Mouse (Mus musculus) stomach, postnatal 0 days (tissue): ENCODE data around the gene Pdcd6. TPM values are rescaled to one million over a fixed set of nuclear protein-coding genes. Genes with fewer than 3 reads are reported as not detected.
A peak's percentile ranks its signal among the peaks of the same experiment; 100 is the strongest.

Experiments used
- ATAC-seq: fragments of 200-750 bp; cut with Nextera tagmentation; 2 replicates; pipeline ENCODE4 v1.8.0; 2017; ENCODE audit not compliant: low FRiP score, low TSS enrichment
- DNase-seq: peaks from one replicate; pipeline ENCODE4 v3.0.0-alpha.2; 2016; ENCODE audit warnings: low spot score
- H3K27ac ChIP-seq: fragments of 300-500 bp; sonication (generic); replicated peaks from 2 replicates; pipeline ENCODE4 v1.5.1; 2014; ENCODE audit warnings: mild to moderate bottlenecking, control low read depth
- H3K27me3 ChIP-seq: fragments of 300-500 bp; sonication (generic); 2 replicates; pipeline ENCODE4 v1.6.1; 2014; ENCODE audit warnings: low read length; ENCODE audit not compliant: control insufficient read depth, insufficient read depth
- H3K36me3 ChIP-seq: fragments of 300-500 bp; sonication (generic); 2 replicates; pipeline ENCODE4 v1.6.1; 2014; ENCODE audit warnings: low read length, mixed read lengths; ENCODE audit not compliant: control insufficient read depth, insufficient read depth
- H3K4me1 ChIP-seq: fragments of 300-500 bp; sonication (generic); replicated peaks from 2 replicates; pipeline ENCODE4 v1.6.1; 2014; ENCODE audit warnings: antibody characterized with exemption; ENCODE audit not compliant: control insufficient read depth, insufficient read depth
- H3K4me2 ChIP-seq: fragments of 300-500 bp; sonication (generic); replicated peaks from 2 replicates; pipeline ENCODE4 v1.6.1; 2014; ENCODE audit warnings: low read depth, mild to moderate bottlenecking, control low read depth, moderate library complexity
- H3K4me3 ChIP-seq: fragments of 300-500 bp; sonication (generic); 2 replicates; pipeline ENCODE4 v1.5.1; 2014; ENCODE audit warnings: low read depth, low read length, control low read depth
- H3K9ac ChIP-seq: fragments of 300-500 bp; sonication (generic); 2 replicates; pipeline ENCODE4 v1.6.1; 2014; ENCODE audit warnings: mild to moderate bottlenecking, low read length, control low read depth, mixed read lengths
- H3K9me3 ChIP-seq: fragments of 300-500 bp; sonication (generic); 2 replicates; pipeline ENCODE4 v1.6.1; 2016; ENCODE audit warnings: low read length; ENCODE audit not compliant: control insufficient read depth
- CTCF ChIP-seq: IDR thresholded peaks from 2 replicates; pipeline ENCODE4 v1.5.1; 2016; ENCODE audit warnings: antibody characterized with exemption, low read depth, mild to moderate bottlenecking, moderate library complexity
- EP300 ChIP-seq: optimal IDR thresholded peaks from 2 replicates; pipeline ENCODE3; 2016; ENCODE audit warnings: antibody characterized with exemption
- whole genome bisulfite sequencing: fragments of 180-500 bp; shearing (Covaris S2); extraction: QIAGEN DNeasy Blood & Tissue Kit; methylation state at CpG from one replicate; pipeline ENCODE4 v1.1.7; 2014; 5-methylcytosine and 5-hydroxymethylcytosine counted together
- polyA plus RNA-seq: library from polyadenylated mRNA; unstranded; fragments of >200 nt; fragmentation: Nextera tagmentation; extraction: Ambion mirVana; gene quantifications from 2 replicates; pipeline ENCODE4 v1.2.1, GENCODE M21; 2015

Pdcd6 gene
- polyA plus RNA-seq, 1 experiment from 2014 or later, result 138 TPM

GRCm38 (mm10) chr13:74305780-74306179 is 11.6 kb downstream of the Pdcd6 start:
- no peaks in the 10 kb centered on the region for H3K9me3 ChIP-seq
- no peak overlapping the region for H3K27ac ChIP-seq
- TF ChIP-seq CTCF (no peak), EP300 (no peak)
- H3K9ac ChIP-seq, result no peak overlapping the region
- H3K4me1 ChIP-seq, result no peaks in the 10 kb centered on the region
- no peak overlapping the region for H3K4me3 ChIP-seq
- WGBS, result 96% methylated on average over 1 of the region's 1 CpGs
- DNase-seq (no peak), ATAC-seq (no peak)
- H3K27me3 ChIP-seq, result no peaks in the 10 kb centered on the region
- peaks cover 31% of the 10 kb centered on the region for H3K36me3 ChIP-seq
- no peak overlapping the region for H3K4me2 ChIP-seq

GRCm38 (mm10) chr13:74305380-74305779 is 12.0 kb downstream of the Pdcd6 start:
- WGBS, result 91% methylated on average over 6 of the region's 6 CpGs
- H3K9me3 ChIP-seq, result no peaks in the 10 kb centered on the region
- no peak overlapping the region for H3K4me2 ChIP-seq
- ATAC-seq (no peak), DNase-seq (no peak)
- no peak for TF ChIP-seq CTCF
- TF ChIP-seq EP300, result no peak
- H3K4me1 ChIP-seq, result no peaks in the 10 kb centered on the region
- no peaks in the 10 kb centered on the region for H3K27me3 ChIP-seq
- H3K36me3 ChIP-seq, result peaks cover 29% of the 10 kb centered on the region
- H3K4me3 ChIP-seq, result no peak overlapping the region
- H3K9ac ChIP-seq, result no peak overlapping the region
- no peak overlapping the region for H3K27ac ChIP-seq

DNA sequence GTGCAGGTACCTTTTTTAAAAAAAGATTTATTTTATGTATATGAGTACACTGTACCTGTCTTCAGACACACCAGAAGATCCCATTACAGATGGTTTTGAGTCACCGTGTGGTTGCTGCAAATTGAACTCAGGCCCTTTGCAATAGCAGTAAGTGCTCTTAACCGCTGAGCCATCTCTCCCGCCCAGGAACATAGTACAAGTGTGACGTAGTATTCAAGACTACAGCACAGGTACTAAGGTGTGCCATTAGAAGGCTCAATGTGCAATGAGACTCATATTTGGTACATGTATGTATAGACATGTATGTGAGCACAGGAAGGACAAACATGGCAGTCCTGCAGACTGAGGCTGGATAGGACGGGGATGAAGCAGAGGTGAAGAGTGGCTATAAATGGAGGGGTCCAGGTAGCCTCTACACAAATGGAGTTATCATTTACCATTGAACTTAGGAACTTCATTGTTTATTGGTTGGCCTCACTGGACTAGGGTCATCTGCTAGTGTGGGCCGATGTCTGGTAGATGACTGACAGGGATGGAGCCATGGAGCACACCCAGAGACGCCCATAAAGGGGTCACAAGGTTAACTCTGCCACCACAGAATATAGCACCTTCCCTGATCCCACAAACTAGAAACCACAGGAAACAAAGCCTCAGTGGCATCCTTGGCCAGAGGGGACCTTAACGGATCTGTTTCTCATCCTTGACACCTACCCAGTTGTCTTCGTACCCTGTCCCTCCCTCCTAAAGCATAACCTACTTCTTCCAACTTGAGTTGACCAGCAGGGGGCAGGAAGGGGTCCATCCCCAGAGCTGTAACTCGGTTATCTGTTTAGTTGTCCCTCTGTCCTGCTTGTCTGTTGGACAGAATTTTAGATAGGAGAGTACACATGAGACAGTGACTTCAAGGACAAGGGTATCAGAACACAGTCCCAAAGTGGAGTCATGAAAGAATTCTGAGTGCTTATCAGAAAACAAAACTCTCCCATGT is 15.0 kb downstream of the Pdcd6 start:
- peak; percentile 35; the same call in 1 of the 2 replicates for ATAC-seq
- H3K4me2 ChIP-seq, result no peak overlapping the region
- DNase-seq, result no peak
- peaks cover 19% of the 10 kb centered on the region for H3K36me3 ChIP-seq
- H3K9ac ChIP-seq, result no peak overlapping the region
- TF ChIP-seq CTCF (peak; percentile 55), EP300 (no peak)
- H3K27ac ChIP-seq, result no peak overlapping the region
- no peaks in the 10 kb centered on the region for H3K4me1 ChIP-seq
- WGBS, result 81% methylated on average over 10 of the region's 10 CpGs
- H3K4me3 ChIP-seq, result no peak overlapping the region
- no peaks in the 10 kb centered on the region for H3K9me3 ChIP-seq
- no peaks in the 10 kb centered on the region for H3K27me3 ChIP-seq

GRCm38 (mm10) chr13:74301607-74301984 is 15.8 kb downstream of the Pdcd6 start:
- DNase-seq (peak; percentile 26), ATAC-seq (peak; percentile 92)
- H3K36me3 ChIP-seq, result peaks cover 17% of the 10 kb centered on the region; the same call in 1 of the 2 replicates
- H3K4me1 ChIP-seq, result no peaks in the 10 kb centered on the region
- H3K4me3 ChIP-seq, result no peak overlapping the region
- H3K27me3 ChIP-seq, result no peaks in the 10 kb centered on the region
- H3K9ac ChIP-seq, result no peak overlapping the region
- peak overlapping the region; percentile 45; the same call in 1 of the 2 replicates for H3K27ac ChIP-seq
- no peaks in the 10 kb centered on the region for H3K9me3 ChIP-seq
- TF ChIP-seq EP300 (no peak), CTCF (no peak)
- 62% methylated on average over 6 of the region's 6 CpGs for WGBS
- no peak overlapping the region for H3K4me2 ChIP-seq

- TF ChIP-seq CTCF (peak; percentile 95), EP300 (no peak)
- peak overlapping the region; percentile 45; the same call in 1 of the 2 replicates for H3K27ac ChIP-seq
- H3K4me2 ChIP-seq, result no peak overlapping the region
- no peak overlapping the region for H3K9ac ChIP-seq
- H3K9me3 ChIP-seq, result no peaks in the 10 kb centered on the region
- 30% methylated on average over 4 of the region's 4 CpGs for WGBS
- DNase-seq (peak; percentile 75), ATAC-seq (peak; percentile 79)
- H3K36me3 ChIP-seq, result peaks cover 14% of the 10 kb centered on the region; the same call in 1 of the 2 replicates
- H3K4me1 ChIP-seq, result no peaks in the 10 kb centered on the region
- no peak overlapping the region for H3K4me3 ChIP-seq
- no peaks in the 10 kb centered on the region for H3K27me3 ChIP-seq
Observed at GRCm38 (mm10) chr13:74300925-74301606, 16.3 kb downstream of the Pdcd6 start.
